Mouse (Mus musculus): ENCODE data around the gene Tnfrsf13b.

Gene Tnfrsf13b

DNA sequence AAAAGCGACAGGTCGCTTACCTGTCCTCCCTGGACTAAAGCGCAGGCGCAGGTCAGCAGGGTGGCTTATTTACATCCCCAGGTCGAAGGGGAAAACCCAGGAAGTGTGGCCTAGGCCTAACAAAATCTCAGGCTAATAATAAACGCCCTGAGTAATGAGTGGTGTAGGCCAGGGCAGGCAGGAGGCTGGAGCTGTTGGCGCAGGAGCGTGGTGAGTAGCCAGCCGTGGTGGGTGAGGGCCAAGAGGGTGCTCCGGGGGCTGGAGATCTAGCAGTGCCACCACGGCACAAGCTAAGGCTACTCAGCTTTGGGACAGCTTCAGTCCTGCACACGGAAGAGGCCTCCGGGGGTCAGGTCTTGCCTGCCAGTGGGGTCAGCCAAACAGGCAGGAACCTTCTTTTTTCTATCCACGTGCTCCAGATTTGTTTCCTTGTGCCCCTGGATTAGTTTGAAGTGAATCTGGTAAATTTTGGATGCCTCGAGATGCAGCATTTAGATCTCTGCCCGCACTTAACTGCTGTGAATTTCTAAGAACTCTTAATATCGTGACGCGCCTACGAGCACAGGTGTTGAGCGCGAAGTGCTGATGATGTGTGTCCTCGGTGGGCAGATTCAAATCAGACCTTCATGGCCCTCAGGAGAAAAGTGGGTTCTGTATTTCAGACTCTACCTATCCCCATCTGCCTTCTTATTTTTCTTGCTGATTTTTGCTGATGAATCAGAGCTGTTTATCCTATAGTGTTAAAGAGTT lies at the start of gene Tnfrsf13b:
Tnfrsf13b (plus strand) TSS at position 150 of the 750 bp plus-strand sequence.
- DNase-seq (ENCODE audit: low spot score): no peak

DNA sequence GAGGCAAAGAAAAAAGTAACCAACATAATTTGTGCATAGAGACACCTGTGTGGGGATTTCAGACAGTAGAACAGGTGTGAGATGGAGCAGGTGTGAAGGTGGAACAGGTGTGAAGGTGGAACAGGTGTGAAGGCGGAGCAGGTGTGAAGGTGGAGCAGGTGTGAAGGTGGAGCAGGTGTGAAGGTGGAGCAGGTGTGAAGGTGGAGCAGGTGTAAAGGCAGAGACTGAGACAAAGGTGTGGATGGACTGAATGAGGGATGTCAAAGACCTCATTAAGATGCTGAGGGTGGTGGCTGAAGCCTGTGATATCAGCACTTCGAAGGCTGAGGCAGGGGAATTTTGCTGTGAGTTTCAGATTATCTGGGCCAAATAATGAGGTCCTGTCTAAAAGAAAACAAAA lies 44.9 kb upstream of the Tnfrsf13b start:
- DNase-seq (ENCODE audit: low spot score): no peak

DNA sequence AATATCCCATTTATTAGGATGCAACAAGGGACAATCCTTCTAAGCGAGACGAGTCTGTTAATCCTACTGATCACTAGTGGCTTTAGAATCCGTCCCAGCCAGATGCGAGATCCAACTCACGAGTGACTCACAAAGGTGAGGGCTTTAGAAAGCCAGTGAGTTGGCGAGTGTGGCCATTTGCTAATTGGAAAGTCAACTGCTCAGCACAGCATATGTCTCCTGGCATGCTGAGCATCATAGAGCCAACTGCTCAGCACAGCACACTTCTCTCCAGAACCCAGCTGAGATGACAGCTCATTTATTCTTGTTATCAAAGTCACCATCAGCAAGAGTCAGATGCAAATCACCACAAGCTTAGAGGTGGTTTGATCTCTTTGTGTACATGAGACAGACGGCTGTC lies 36.4 kb upstream of the Tnfrsf13b start:
- no peak for DNase-seq (ENCODE audit: low spot score)

DNA sequence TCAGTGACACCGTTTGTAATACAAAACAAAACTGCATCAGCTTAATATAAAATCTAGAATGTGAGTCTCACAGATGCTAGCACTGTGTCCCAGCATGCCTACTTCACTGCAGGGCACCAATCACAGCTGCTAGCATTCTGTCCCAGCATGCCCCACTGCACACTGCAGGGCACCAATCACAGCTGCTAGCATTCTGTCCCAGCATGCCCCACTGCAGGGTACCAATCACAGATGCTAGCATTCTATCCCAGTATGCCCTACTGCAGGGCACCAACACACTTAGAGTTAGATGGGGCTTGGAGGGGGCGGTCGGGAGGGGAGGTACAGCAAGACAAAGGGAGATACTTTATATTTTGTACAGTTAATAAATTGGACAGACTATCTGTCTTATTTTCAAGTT lies 35.4 kb upstream of the Tnfrsf13b start:
- no peak for DNase-seq (ENCODE audit: low spot score)

DNA sequence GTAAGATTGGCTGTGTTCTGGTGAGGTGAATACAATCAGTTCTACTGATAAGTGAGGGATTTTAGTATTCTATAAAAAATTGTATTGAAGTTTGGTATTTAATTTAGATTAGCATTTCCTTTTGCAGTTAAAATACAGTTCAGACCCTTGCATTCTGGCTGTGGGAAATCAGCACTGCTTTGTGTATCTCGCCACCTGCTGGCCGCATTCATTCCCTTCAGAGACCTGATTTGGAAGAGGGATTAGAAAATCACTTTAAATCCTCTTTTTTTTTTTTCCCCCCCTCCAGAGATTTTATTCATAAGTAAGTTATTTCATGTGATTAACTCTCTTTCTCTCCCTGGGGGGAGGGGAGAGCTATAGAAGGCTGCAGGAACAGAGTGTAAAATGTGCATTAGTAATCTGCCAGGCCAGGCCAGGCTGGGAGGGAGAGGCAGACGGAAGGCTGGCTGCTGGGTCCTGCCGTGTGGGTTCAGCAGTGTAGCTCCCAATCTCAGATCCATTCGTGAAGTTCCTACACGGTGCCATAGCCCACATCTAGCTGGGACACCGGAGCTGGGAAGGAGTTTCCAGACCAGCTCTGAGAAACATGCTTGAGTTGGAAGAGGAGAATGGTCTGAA lies 34.8 kb upstream of the Tnfrsf13b start:
- peak; percentile 61 for DNase-seq (ENCODE audit: low spot score)

DNA sequence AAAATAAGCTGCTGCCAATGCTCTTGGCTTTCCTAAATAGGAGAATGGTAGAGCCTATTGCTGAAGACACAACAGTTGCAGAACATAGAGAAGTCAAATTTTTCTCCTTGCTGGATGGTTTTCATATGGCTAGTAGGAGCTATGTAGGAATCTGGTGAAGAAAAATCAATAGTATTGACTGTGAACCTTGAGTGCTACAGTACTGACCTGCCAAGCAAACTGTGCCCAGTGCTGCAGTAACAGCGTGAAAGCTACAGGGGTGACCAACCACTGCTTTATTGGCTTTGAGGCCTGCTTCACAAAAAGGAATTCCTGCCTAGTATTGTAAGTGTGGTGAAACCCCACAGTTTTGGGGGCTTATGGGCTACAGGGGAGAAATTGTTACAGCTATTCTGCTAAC lies 28.5 kb upstream of the Tnfrsf13b start:
- no peak for DNase-seq (ENCODE audit: low spot score)

DNA sequence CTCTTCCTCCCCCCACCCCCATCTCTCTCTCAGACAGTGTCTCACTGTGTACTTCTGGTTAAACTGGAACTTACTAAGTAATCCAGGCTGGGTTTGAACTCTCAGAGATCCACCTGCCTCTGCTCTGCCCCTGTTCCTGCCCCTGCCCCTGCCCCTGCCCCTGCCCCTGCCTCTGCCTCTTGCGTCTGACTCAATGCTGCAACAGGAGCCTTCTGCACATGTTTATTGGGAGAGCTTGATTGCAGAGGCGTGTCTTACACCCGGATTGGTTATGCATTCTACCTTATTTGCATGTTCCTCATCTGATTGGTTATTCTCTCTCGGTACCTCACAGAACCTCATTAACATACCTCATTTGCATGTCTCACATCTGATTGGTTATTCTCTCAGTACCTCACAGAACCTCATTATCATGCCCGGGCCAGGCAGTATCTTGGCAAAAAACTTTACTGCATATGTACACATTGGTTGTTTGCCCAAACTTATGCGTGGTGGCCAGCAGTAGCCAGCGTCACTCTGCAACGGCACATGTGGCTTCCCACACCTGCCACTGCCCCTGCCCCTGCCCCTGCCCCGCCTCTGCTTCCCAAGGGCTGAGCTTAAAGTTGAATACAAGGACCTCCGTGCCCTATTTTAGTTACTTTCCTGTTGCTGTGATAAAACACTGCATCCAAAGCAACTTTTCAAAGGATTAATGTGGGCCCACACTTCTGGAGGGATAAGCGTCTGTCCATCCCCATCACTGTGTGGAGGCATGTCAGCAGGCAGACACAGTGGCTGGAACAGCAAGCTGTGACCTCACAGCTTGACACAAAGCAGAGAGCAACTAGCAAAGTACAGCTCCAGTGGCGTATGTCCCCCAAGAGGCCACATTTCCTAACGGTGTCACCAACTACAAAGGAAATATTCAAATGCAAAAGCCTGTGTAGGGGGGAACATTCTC lies 23.9 kb upstream of the Tnfrsf13b start:
- DNase-seq (ENCODE audit: low spot score): no peak

DNA sequence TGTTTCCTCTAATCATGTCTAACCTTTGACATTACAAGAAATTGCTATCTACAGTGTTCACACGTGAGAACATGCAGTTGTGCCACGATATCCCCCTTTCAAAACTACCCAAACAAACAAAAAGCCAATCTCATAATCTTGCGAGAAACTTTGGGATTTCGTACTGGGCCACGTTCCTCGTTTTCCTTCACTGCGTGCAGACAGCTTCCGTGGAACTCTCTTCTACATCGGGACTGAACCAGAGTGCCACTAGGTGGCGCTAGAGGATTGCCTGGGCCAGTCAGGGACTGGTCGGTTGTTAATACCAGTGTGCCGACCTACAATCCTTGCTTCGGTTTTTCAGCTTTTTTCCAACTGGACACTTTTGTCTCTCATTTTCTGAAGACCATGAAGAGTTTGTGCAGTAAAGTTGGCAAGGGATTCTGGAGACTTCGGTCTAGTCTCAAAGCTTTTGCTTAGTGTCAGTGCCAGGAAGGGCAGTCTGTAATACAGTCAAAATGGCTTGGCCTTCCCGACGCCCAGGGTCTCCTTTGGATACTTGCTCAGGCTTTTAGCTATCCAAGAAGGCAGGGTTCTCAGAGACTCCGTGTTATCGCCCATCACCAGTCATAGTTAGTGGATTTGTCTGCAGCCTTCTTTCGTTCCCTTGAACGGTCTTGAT lies 22.2 kb upstream of the Tnfrsf13b start:
- peak; percentile 88 for DNase-seq (ENCODE audit: low spot score)

DNA sequence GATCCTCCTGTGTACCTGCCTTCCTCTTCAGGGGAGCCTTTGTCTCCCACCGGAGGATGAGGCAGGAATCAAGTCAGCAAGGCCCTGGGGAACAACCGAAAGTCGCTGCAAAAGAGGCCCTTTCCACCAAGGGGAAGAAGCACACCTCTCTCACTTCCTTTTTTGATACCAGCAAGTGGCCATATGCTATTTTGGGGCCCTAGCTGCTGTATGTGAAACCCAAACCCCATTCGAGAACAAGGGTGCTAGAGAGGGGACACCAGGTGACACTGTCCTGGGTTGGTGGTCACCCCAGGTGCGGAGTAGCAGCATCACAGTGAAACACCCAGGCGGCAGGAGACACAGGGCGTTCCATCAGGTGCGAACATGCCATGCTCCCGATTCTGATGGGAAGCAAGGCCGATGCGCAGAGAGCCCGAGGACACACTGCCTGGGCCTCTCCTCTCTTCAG lies 17.6 kb upstream of the Tnfrsf13b start:
- no peak for DNase-seq (ENCODE audit: low spot score)

DNA sequence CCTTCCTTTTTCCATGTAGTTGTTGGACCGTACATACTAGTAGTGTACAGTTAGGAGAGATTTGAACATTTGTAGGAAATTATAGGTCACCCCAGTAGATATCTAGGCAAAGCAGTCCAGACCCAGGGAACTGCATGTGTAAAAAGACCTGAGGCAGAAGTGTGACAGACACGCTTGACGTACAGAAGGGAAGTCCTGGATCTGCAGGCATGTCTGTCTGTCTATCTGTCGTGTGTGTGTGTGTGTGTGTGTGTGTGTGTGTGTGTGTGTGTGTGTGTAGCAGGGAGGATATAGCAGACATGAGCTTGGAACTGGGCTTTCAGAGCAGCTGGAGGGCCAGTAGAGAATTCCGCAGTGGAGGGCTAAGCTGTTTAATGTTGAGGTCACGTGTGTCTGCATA lies 16.8 kb upstream of the Tnfrsf13b start:
- no peak for DNase-seq (ENCODE audit: low spot score)

DNA sequence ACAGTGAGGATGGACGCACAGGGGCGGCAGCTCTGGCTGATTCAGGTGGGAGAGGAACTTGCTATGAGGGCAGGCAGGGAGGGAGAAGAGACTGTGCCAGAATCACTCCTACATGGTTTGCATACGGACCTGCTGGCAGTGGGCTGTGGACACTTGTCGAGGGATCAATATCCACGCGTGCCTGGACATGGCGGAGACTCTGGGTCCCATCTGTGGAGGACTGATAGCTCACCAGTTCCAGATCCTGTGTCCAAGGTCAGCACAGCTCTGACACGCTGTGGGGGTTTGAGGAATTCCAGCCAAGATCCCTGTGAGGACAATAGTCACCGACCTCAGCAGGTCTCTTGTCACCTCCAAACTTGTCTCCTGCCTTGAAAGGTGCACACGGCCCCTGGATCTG lies 16.4 kb upstream of the Tnfrsf13b start:
- no peak for DNase-seq (ENCODE audit: low spot score)

DNA sequence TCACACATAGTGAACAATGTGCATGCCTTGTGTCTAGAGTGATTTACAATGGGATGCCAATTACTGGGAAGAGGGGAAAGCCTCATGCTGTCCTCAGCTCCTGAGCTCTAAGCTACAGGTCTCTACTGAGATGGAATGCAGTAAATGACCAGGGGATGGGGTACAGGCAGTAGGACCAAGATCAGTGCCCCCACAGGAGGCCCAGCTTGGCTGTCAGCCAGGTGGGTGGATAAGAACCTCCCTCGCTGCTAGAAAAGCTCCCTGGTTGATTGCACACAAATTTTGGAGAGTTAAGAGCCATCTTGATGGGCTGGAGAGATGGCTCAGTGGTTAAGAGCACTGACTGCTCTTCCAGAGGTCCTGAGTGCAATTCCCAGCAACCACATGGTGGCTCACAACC lies 15.6 kb upstream of the Tnfrsf13b start:
- DNase-seq (ENCODE audit: low spot score): no peak

DNA sequence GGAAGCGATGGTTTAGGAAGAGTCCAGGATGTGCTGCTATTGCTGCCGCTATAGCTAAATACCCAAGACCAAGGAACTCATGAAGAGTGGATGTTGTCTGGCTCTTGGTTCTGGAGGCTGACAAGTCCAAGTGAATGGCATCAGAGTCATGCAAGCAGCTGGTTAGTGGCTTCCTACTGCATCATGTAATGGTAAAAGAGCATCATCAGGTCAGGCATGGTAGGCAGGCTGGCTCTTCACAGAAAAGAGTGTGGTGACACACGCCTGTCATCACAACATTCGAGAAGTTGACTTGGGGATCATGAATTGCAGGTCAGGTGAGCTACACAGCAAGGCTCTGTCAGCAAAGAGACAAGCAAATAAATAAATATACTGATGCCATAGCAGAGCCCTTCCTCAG lies 15.1 kb upstream of the Tnfrsf13b start:
- DNase-seq (ENCODE audit: low spot score): no peak

DNA sequence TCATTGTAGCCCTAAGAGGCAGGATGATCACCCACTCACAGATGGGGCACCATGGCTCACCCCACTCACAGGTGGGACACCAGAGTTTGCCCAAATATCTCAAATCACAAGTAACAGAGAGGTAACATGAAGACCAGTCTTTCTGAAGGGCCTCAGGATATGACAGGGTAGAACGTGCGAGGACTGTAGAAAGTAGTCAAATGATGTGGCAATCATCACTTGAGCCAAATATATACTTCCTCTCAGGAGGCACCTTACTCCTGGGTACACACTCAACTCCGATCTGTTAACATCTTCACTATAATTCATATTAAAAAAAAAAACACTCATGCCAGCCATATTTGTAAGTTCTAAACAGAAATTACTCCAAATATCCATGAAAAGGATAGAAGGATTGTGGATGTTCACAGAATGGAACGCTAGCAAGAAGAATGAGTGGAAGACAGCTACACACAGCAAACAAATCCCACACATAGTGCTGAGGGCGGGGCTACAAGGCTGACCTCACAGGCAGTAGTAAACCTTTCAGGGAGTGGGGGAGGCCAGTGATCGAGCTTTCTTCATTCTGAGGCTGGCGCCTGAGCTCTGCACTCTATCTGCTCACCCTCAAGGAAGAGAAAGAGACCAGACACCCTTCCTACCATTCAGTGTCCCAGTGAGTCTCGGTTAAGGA lies 14.1 kb upstream of the Tnfrsf13b start:
- no peak for DNase-seq (ENCODE audit: low spot score)

DNA sequence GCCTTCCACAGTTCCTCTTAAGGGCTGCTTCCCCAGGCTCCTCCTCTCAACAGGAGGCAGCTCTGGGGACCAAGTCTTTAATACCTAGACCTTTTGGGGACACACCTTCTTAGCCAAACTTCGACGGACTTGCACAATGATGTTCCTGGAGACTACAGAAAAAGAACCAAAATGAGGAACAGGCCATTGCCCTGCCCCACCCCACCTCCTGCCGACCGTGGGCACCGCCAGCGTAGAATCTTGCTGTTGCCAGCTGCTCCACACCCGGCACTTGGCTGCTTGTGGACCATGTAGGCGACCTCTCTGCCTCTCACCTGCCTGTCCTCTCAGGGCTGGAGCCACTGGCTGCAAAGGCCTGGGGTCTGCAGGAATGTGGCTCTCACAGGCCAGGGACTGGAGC lies 10.3 kb upstream of the Tnfrsf13b start:
- DNase-seq (ENCODE audit: low spot score): no peak

DNA sequence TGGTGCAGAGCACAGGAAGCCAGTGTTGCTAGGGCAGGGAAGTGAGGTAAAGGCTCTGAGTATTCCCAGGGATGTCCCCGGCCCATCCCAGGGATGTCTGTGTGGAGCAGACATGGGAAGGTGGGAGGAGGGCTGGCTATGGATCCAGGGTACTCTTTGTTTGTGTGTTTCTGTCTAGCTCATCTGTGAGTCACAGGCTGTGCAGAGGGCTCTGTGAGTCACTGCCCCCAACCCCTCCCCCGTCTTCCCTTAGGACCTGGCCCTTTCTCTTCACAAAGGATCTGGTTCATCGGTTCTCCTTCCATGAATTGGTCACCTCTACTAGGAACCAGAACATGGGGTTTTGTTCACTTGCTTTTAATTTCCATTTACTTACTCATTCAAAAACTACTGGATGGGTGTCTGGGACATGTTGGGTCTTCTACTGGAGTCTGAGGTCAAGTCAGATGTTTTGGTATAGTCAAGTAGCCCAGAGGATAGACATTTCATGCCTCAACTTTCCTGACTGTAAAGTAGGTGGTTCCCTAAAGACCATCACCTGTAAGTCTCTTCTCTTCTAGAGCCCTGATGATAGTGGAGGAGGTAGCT lies 6.5 kb upstream of the Tnfrsf13b start:
- no peak for DNase-seq (ENCODE audit: low spot score)

DNA sequence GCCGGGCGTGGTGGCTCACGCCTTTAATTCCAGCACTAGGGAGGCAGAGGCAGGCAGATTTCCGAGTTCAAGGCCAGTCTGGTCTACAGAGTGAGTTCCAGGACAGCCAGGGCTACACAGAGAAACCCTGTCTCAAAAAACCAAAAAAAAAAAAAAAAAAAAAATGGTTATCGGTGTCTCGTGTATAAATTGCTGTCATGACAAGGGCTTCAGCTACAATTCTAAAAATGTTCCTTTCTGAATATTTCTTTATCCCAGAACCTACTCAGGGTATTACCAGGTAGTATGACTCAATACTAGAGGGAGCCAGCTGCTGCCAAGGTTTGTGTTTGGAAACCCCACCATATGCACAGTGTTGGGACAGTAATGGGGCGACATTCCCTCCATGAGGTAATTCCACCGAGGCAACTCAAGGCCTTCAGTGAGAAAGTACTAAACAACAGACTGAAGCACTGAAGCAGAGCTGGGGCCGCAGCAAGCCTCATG lies 4.2 kb upstream of the Tnfrsf13b start:
- no peak for DNase-seq (ENCODE audit: low spot score)

DNA sequence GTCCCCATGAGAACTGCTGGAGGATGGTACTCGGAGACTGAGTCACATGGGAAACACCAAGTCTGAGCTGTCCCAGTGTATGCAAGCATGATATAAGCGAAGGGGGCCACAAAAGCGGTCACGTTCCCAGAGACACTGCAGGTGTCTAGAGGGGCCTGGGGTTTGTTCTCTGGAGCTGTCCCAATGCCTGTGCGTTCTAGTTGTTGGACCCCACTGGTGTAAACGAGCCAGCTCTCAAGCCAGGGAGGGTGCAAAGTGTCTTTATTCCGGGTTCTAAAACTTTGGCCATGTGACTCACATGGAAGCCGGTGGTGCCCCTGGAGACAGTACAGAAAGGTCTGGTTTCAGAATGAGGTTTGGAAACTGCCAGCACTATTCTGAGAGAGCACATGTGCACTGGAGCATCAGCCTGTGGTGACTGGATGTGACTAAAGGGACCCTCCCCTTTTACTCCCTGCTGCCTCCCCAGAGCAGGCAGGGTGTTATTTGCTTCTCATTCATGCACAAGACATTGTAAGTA lies 3.7 kb upstream of the Tnfrsf13b start:
- DNase-seq (ENCODE audit: low spot score): no peak

DNA sequence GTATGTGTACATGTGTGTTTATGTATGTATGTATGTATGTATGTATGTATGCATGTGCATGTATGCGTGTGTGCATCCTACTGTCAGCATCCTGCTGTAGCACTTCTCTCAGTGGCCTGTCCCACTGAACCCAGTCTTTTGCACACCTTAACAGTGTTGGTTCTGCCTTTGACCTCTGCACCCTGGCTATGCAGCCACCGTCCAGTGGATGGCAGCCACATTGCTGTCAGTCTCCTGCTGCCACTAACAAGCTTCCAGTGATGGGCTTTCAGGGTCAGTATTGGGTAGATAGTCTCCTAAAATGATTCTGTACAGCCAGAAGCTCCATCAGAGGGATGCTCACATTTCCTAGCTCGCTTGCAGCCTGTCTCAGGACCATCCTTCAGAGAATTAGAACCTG lies 2.7 kb upstream of the Tnfrsf13b start:
- no peak for DNase-seq (ENCODE audit: low spot score)

DNA sequence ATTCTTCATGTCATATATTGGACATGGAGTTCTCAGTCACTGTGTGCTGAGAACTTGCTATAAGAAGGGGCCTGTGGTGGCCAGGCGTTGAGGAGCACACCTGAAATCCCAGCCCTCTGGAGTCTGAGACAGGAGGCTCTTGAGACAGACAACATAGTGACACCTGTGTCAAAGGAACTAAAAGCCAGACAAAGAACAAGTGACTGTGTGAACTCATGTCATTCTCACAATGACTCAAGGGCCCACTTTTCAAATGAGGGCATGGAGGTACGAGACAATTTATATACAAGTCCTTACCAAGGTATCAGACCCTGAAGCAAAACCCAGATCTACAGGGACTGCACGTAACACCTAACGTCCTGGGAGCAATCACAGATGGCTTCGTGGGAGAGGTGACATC lies 585 bp upstream of the Tnfrsf13b start:
- DNase-seq (ENCODE audit: low spot score): no peak
